In the genomic region with DNA sequence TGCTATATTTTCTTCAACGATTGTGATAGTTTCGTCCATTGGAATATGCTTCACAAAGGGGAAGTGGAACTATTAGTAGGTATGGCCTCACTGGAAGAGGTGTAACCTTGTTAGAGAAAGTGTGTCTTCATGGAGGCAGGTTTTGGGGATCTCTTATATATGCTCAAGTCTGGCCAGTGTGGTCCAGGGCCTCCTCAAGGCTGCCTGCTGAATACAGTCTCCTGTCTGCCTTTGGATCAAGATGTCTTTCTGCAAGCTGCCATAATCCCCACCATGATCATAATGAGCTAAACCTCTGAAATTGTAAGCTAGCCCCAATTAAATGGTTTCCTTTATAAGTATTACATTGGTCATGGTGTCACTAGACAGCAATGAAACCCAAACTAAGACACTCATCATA, we compare ENCODE assay signal across 17 mouse cellular contexts.
"Had no signal": no experiment of that assay in that cellular context is flagged by ENCODE, and none has a peak within 500 bp of the region (broad histone marks: within the 10 kb centered on the region; RNA-seq: fewer than 3 reads in every experiment).

No protein-coding gene starts in this region.

- DNase-seq: liver, embryonic 13.5 days; liver, postnatal 0 days; lung, adult 2 months; lung, postnatal 14 days; lung, postnatal 36 days; right cerebral cortex, postnatal 14 days; thymus, adult 2 months; thymus, postnatal 25 days; thymus, postnatal 4 days had no signal

- ATAC-seq: liver, postnatal 0 days; lung, postnatal 0 days had no signal

- H3K9me3 ChIP-seq: liver, embryonic 13.5 days; liver, embryonic 15.5 days; lung, embryonic 15.5 days; neural tube, embryonic 12.5 days; stomach, embryonic 15.5 days had no signal

- H3K27ac ChIP-seq: liver, embryonic 13.5 days; liver, embryonic 15.5 days; lung, embryonic 15.5 days; macrophage; neural tube, embryonic 12.5 days; stomach, embryonic 15.5 days; stomach, postnatal 0 days had no signal

- H3K27me3 ChIP-seq: liver, embryonic 13.5 days; liver, embryonic 15.5 days; lung, embryonic 15.5 days; megakaryocyte, embryonic 14.5 days; neural tube, embryonic 12.5 days; stomach, embryonic 15.5 days had no signal

- H3K4me1 ChIP-seq: liver, embryonic 13.5 days; liver, embryonic 15.5 days; lung, embryonic 15.5 days; megakaryocyte, embryonic 14.5 days; neural tube, embryonic 12.5 days; stomach, embryonic 15.5 days had no signal

- H3K36me3 ChIP-seq: liver, embryonic 13.5 days; liver, embryonic 15.5 days; lung, embryonic 15.5 days; neural tube, embryonic 12.5 days; stomach, embryonic 15.5 days had no signal

- H3K4me2 ChIP-seq: liver, embryonic 13.5 days; liver, embryonic 15.5 days; lung, embryonic 15.5 days; neural tube, embryonic 12.5 days; stomach, embryonic 15.5 days had no signal

- H3K4me3 ChIP-seq: liver, embryonic 13.5 days; liver, embryonic 15.5 days; lung, embryonic 15.5 days; megakaryocyte, embryonic 14.5 days; neural tube, embryonic 12.5 days; stomach, embryonic 15.5 days had no signal

- H3K9ac ChIP-seq: liver, embryonic 13.5 days; liver, embryonic 15.5 days; liver, postnatal 0 days; lung, embryonic 15.5 days; neural tube, embryonic 12.5 days; stomach, embryonic 15.5 days had no signal
